Mouse (Mus musculus) midbrain, postnatal 0 days (tissue): ENCODE data around the gene Ak5. TPM values are rescaled to one million over a fixed set of nuclear protein-coding genes. Genes with fewer than 3 reads are reported as not detected.

Source experiments
- ATAC-seq: fragments of 200-750 bp; cut with Nextera tagmentation; 2 replicates; pipeline ENCODE4 v1.8.0; 2017; ENCODE audit warnings: moderate number of reproducible peaks, mild to moderate bottlenecking, moderate TSS enrichment, moderate library complexity; ENCODE audit not compliant: low FRiP score
- DNase-seq: peaks from one replicate; pipeline ENCODE4 v3.0.0-alpha.2; 2015; ENCODE audit warnings: low spot score
- H3K27ac ChIP-seq: fragments of 300-500 bp; sonication (generic); 2 replicates; pipeline ENCODE4 v1.5.1; 2014; ENCODE audit warnings: low read depth, mild to moderate bottlenecking, low read length, mixed read lengths
- H3K27me3 ChIP-seq: fragments of 300-500 bp; sonication (generic); 2 replicates; pipeline ENCODE4 v1.6.1; 2014; ENCODE audit warnings: low read length, control low read depth, mixed read lengths; ENCODE audit not compliant: insufficient read depth
- H3K36me3 ChIP-seq: fragments of 300-500 bp; sonication (generic); 2 replicates; pipeline ENCODE4 v1.6.1; 2014; ENCODE audit warnings: low read length, control low read depth, mixed read lengths; ENCODE audit not compliant: insufficient read depth
- H3K4me1 ChIP-seq: fragments of 300-500 bp; sonication (generic); 2 replicates; pipeline ENCODE4 v1.6.1; 2014; ENCODE audit warnings: mild to moderate bottlenecking, control low read depth, antibody characterized with exemption, low read length, mixed read lengths; ENCODE audit not compliant: insufficient read depth
- H3K4me2 ChIP-seq: fragments of 300-500 bp; sonication (generic); 2 replicates; pipeline ENCODE4 v1.6.1; 2014; ENCODE audit warnings: low read depth, mild to moderate bottlenecking, low read length, mixed read lengths; ENCODE audit not compliant: poor library complexity, severe bottlenecking
- H3K4me3 ChIP-seq: fragments of 300-500 bp; sonication (generic); 2 replicates; pipeline ENCODE4 v1.5.1; 2014; ENCODE audit warnings: low read depth, mild to moderate bottlenecking, low read length, moderate library complexity
- H3K9ac ChIP-seq: fragments of 300-500 bp; sonication (generic); replicated peaks from 2 replicates; pipeline ENCODE4 v1.6.1; 2014; ENCODE audit warnings: mild to moderate bottlenecking, low read length, moderate library complexity, mixed read lengths; ENCODE audit not compliant: poor library complexity, severe bottlenecking
- H3K9me3 ChIP-seq: fragments of 300-500 bp; sonication (generic); 2 replicates; pipeline ENCODE4 v1.6.1; 2016; ENCODE audit warnings: low read length, control low read depth
- CTCF ChIP-seq: IDR thresholded peaks from 2 replicates; pipeline ENCODE4 v1.5.1; 2016; ENCODE audit warnings: antibody characterized with exemption, mild to moderate bottlenecking
- WGBS: fragments of 180-500 bp; shearing (Covaris S2); extraction: QIAGEN DNeasy Blood & Tissue Kit; methylation state at CpG from one replicate; pipeline ENCODE4 v1.1.7; 2014; 5-methylcytosine and 5-hydroxymethylcytosine counted together
- polyA plus RNA-seq: library from polyadenylated mRNA; unstranded; fragments of >200 nt; fragmentation: Nextera tagmentation; extraction: Ambion mirVana; gene quantifications from 2 replicates; pipeline ENCODE4 v1.2.1, GENCODE M21; 2015
- total RNA-seq: library from RNA; depleted of rRNA; stranded (reverse); fragments of >200 nt; gene quantifications from 2 replicates; pipeline ENCODE4 v1.2.3, GENCODE M21; 2014

The Ak5 gene
- total and polyA plus RNA-seq, 2 experiments from 2014 or later = 14.0 to 22.3 TPM

DNA sequence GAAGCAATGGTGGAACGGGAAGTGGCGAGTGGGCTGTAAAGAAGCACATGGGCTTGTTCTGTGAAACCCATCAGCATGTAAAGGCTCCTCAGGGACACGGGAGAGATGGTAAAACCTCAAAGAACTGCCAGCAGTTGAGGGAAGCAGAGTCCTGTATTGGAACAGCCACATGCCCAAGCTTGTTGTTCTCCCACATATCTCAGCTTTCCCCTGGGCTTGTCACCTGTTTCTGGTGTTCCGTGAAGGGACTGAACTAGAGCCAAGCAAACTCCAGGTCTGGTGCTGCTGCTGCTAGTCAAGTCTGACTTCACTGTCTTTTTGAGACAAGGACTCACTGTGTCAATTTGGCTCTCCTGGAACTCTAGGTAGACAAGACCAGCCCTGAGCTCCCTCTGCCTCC, 200.8 kb downstream of the Ak5 start:
- peaks cover 7% of the 10 kb centered on the region; the same call in 1 of the 2 replicates for H3K36me3 ChIP-seq
- no peak overlapping the region for H3K4me2 ChIP-seq
- no peak for TF ChIP-seq CTCF
- H3K27ac ChIP-seq = no peak overlapping the region
- DNase-seq (no peak), ATAC-seq (no peak)
- no peaks in the 10 kb centered on the region for H3K4me1 ChIP-seq
- no peak overlapping the region for H3K9ac ChIP-seq
- WGBS = 92% methylated on average over 4 of the region's 4 CpGs
- H3K4me3 ChIP-seq = no peak overlapping the region
- no peaks in the 10 kb centered on the region for H3K9me3 ChIP-seq
- H3K27me3 ChIP-seq = no peaks in the 10 kb centered on the region

DNA sequence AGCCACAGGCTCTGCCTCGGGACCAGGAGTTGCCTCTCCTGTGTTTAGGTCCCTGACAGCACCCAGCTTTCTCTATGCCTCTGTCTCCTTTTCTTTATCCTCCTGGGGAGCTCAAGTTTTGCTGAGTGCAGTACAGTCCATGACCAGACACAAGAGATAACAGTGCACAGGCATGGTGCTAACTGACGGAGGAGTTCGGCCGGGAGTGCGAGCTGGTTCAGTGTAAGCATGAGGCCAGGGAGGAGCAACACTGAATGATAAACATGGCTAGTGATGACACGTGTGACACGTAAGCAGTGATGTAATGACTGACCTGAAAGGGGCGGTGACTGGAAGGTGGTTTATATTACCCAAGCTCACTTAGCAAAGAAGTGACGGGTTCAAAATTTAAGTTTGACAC, 201.3 kb downstream of the Ak5 start:
- Histone ChIP-seq H3K27me3 (no peaks in the 10 kb centered on the region), H3K9me3 (no peaks in the 10 kb centered on the region), H3K27ac (no peak overlapping the region), H3K36me3 (peaks cover 9% of the 10 kb centered on the region; the same call in 1 of the 2 replicates), H3K4me3 (no peak overlapping the region), H3K4me1 (no peaks in the 10 kb centered on the region), H3K9ac (no peak overlapping the region), H3K4me2 (no peak overlapping the region)
- no peak for DNase-seq
- WGBS = 91% methylated on average over 9 of the region's 9 CpGs
- no peak for TF ChIP-seq CTCF
- ATAC-seq = no peak

DNA sequence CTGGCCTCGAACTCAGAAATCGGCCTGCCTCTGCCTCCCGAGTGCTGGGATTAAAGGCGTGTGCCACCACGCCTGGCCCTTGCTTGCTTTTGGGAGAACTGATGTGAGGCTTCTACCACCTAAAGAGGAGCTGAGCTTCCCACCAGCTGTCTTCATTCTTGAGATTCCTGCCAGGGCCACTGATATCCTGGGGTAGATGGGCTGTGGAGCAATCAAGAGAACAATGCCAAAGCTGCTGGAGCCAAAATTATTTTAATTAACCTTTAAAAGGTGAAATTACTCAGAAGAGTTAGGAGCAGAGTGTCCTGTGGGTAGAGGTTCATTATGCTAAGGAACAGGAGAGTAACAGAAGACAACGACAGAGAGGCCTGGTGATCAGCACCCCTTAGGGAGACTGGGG, 202.8 kb downstream of the Ak5 start:
- Histone ChIP-seq H3K27me3 (no peaks in the 10 kb centered on the region), H3K27ac (no peak overlapping the region), H3K9ac (no peak overlapping the region), H3K4me2 (no peak overlapping the region), H3K4me1 (no peaks in the 10 kb centered on the region), H3K4me3 (no peak overlapping the region), H3K9me3 (no peaks in the 10 kb centered on the region), H3K36me3 (peaks cover 14% of the 10 kb centered on the region)
- ATAC-seq (no peak), DNase-seq (no peak)
- TF ChIP-seq CTCF = no peak
- 85% methylated on average over 5 of the region's 6 CpGs for WGBS

DNA sequence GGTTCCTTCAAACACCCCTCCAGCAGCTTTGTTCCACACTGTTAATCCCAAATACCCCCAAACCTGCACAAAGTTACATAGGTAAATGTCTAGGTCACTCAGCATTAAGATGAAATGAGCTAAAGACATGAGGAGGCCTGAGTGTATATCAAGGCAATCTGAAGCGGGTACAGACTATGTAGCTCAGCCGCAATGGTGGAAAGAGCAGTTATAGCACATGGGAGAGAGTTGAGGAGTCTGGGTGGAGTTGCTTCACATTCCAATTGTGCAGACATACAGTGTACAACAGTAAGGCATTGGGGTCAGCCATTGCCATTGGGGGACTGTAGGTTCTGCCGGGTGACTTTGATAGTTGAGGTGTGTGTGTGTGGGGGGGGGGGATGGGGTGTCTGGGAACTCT, 203.7 kb downstream of the Ak5 start:
- no peak for ATAC-seq
- Histone ChIP-seq H3K9ac (no peak overlapping the region), H3K27ac (no peak overlapping the region), H3K4me2 (no peak overlapping the region), H3K36me3 (peaks cover 19% of the 10 kb centered on the region), H3K4me1 (no peaks in the 10 kb centered on the region), H3K27me3 (no peaks in the 10 kb centered on the region), H3K9me3 (no peaks in the 10 kb centered on the region), H3K4me3 (no peak overlapping the region)
- TF ChIP-seq CTCF = no peak
- 97% methylated on average over 3 of the region's 3 CpGs for WGBS
- no peak for DNase-seq

DNA sequence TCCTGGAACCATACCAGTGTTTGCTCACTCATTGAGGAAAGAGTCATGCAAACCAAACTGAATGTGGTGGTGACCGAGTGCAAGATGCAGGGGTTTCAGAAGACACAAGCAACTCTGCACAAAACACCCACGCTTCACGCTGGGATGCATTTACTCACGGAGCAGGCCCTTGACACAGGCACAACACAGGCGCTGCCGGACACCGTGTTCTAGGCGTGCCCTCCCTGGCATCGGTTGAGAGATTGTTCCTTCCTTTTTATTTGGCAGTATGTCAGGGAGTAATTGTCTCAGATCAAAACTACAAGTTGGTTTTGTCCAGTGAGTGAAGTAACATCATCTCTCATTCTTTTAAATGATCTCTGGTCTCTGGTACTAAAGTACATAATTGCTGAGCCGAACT, 205.3 kb downstream of the Ak5 start:
- no peaks in the 10 kb centered on the region for H3K4me1 ChIP-seq
- no peak for TF ChIP-seq CTCF
- no peak overlapping the region for H3K9ac ChIP-seq
- no peaks in the 10 kb centered on the region for H3K27me3 ChIP-seq
- no peak overlapping the region for H3K27ac ChIP-seq
- H3K4me3 ChIP-seq = no peak overlapping the region
- H3K9me3 ChIP-seq = no peaks in the 10 kb centered on the region
- no peak overlapping the region for H3K4me2 ChIP-seq
- ATAC-seq (no peak), DNase-seq (no peak)
- H3K36me3 ChIP-seq = peaks cover 19% of the 10 kb centered on the region
- WGBS = 88% methylated on average over 10 of the region's 10 CpGs

DNA sequence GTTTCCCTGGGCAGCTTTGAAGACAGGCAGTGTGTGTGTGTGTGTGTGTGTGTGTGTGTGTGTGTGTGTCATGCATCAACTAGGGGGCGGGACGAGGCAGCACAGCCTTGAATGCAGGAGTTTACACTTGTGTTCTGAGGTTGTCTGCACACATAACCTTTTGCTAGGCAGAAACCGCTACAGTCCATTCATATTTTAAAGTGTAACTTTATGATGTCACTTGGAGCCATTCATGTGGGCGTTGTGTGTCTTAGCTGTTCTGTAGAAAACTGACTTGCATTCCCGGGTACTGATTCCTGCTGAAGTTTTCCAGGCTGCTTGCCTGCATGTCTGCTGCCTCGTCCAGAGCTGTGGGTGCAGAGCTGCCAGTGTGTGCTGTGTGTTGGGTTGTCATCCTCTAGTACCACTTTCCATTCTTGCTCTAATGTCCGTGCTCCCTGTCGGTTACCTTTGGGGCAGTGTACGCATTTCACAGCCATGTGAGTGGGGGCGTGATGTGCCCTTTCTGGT, 206.1 kb downstream of the Ak5 start:
- WGBS = 90% methylated on average over 10 of the region's 10 CpGs
- no peak overlapping the region for H3K4me2 ChIP-seq
- H3K4me3 ChIP-seq = no peak overlapping the region
- no peak overlapping the region for H3K9ac ChIP-seq
- no peak for TF ChIP-seq CTCF
- no peak for ATAC-seq
- no peak overlapping the region for H3K27ac ChIP-seq
- H3K4me1 ChIP-seq = no peaks in the 10 kb centered on the region
- no peak for DNase-seq
- peaks cover 22% of the 10 kb centered on the region for H3K36me3 ChIP-seq
- no peaks in the 10 kb centered on the region for H3K9me3 ChIP-seq
- no peaks in the 10 kb centered on the region for H3K27me3 ChIP-seq
